Mouse (Mus musculus) embryonic fibroblast, embryonic 13.5 days (primary cell): ENCODE results near the gene Rab3il1.

ENCODE experiments used
- CTCF ChIP-seq: IDR thresholded peaks from 2 replicates; pipeline ENCODE4 v1.5.1; 2011; ENCODE audit warnings: mild to moderate bottlenecking, control low read depth, low read length, moderate library complexity, borderline replicate concordance; ENCODE audit not compliant: insufficient read depth
- POLR2A ChIP-seq: IDR thresholded peaks from 2 replicates; pipeline ENCODE4 v1.6.1; 2011; ENCODE audit warnings: low read depth, mild to moderate bottlenecking, control low read depth, low read length, moderate library complexity

DNA sequence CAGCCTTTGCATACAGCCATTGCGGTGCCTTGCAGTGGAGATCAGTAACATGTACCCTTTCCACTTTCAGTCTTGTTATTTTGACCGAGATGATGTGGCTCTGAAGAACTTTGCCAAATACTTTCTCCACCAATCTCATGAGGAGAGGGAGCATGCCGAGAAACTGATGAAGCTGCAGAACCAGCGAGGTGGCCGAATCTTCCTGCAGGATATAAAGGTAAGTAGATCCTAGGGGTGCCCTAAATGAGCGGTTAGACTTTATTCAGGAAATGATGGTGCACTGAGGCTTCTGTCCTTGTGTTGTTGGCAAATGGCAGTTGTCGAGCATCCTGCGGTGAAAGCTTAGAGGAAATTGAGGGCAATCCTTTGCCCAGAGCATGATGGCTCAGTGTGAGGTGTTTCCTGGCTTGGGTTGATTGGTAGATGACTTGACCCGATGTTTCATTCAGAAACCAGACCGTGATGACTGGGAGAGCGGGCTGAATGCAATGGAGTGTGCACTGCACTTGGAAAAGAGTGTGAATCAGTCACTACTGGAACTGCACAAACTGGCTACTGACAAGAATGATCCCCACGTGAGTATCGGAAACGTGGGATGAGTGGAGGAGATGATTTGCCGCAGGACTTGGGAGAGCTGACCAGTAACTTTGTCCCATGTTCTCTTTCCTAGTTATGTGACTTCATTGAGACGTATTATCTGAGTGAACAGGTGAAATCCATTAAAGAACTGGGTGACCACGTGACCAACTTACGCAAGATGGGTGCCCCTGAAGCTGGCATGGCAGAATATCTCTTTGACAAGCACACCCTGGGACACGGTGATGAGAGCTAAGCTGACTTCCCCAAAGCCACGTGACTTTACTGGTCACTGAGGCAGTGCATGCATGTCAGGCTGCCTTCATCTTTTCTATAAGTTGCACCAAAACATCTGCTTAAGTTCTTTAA, 17.1 kb upstream of the Rab3il1 start:
- TF ChIP-seq POLR2A (no peak; the same call in 1 of the 2 replicates), CTCF (no peak)
